Mouse (Mus musculus) heart, postnatal 36 days (tissue): ENCODE measurements at regions not wholly inside any gene's neighbourhood (a gene's known extent, or its start where the extent isn't known, plus 50 kb on each side); places are given as distances from the start of the nearest gene placed in this dataset.

Source experiments
- DNase-seq, 2 experiments: peaks; one replicate each; pipeline ENCODE4 v3.0.0; 2021 to 2022
- intact Hi-C: fragments of 180-260 bp; cut with DNase I; formaldehyde crosslinking; loops from one replicate; pipeline ENCODE4 v1.15.1; 2025

DNA sequence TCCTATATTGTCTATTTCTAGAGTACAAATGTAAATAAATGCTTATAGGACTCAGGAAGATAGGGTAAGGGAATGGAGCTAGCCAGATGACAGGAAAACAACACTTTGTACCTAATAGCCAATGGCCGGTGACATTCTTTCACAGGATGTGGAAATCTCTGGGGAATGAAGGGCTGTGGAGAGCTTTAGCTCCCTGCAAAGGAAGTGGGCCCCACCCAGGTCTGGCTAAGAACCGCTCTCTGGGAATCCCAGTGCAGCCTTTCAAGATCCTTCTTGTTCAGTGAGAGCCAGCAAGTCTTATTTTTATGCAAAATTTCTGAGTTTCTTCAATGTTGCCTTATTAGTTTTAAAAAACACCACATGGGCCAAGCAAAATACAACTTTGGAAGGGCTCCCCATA is 54.7 kb upstream of the Pappa2 start:
- peak; percentile 59 to 65 for DNase-seq
- intact Hi-C loops, result no loop called here

DNA sequence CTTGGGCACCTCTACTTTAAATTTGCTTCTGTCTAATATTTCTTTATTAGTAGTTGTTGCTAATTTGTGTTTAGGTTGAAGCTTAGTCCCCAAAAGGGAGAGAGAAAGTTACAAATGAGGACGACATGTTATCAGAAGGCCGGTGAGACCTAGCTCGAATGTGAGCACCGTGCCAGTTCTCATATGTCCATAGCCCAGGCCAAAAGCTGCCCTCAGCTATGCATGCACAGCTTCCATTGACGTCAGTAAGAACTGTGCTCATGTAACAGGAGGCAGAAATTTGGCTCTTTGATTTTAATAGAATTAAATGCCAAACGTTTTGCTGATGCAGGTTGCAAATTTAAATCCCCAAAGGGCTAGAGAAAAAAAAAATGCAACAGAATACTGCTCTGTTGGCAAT is 56.1 kb upstream of the Pappa2 start:
- no peak for DNase-seq
- intact Hi-C loops, result loop anchor here (2.0 kb wide), 1 partner anchor 28 kb away; no protein-coding TSS in a partner anchor

GRCm38 (mm10) chr1:159045870-159046385 is 65.6 kb upstream of the Pappa2 start:
- DNase-seq, result no peak
- intact Hi-C loops, result no loop called here

DNA sequence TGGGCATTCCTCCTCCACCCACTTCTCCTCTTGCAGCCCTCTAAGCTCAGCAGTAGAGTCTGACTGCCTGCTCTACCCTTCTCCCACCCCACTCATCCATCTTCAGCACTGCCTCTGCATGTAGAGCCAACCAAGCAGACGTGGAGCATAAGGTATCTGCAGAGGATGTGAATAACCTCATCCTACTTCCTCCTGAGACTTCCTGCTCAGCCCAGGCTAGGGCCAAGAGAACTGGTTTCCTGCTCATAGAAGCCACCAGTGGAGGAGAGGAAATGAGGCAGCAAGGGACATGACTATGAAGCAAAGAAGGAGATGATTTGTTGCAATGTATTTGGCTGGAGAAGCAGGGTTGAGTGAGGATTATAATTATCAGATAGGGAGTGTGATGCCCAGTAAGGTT is 84.7 kb upstream of the Pappa2 start:
- DNase-seq, result no peak
- intact Hi-C loops, result loop anchor here (2.0 kb wide), 1 partner anchor 28 kb away; no protein-coding TSS in a partner anchor

DNA sequence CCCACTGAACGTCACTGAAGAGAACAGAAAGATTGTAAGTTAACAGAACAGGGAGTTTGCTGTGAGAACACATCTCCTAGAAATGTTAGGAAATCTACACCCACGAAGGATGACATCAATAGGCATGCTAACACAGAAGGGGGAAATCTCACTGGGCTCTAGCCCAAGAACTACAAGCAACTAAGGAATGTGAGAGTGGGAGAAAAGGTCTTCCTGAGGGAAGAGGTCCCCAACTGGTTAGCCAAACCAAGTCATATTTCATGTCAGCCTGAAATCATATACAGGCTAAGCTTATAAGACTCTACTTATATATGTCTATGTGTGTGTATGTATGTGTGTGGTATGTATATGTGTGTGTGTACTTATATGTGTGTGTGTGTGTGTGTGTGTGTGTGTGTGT is 118.9 kb upstream of the Pappa2 start:
- no peak for DNase-seq
- intact Hi-C loops, result no loop called here

- DNase-seq, result no peak
- intact Hi-C loops, result no loop called here
Observed at GRCm38 (mm10) chr1:159122201-159122600, 109.9 kb upstream of the Cop1 start.

DNA sequence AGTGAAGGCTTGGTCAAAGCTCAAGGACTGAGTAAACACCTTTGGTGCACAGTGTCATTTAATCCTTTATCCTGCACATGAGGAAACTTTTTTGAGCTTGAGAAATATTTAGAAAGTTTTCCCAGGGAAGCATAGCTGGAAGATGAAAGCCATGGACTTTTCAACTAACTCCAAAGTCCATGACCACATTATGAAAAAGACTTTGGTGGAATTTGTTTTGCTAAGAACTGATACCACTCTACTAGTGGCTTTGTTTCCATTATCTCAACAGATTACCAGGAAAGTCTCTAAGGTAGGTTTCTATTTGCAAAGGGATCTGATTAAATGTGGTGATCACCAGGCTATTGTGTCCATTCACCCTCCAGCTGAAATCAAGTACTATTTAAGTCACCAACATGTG is 107.2 kb upstream of the Cop1 start:
- intact Hi-C loops, result no loop called here
- no peak for DNase-seq

DNA sequence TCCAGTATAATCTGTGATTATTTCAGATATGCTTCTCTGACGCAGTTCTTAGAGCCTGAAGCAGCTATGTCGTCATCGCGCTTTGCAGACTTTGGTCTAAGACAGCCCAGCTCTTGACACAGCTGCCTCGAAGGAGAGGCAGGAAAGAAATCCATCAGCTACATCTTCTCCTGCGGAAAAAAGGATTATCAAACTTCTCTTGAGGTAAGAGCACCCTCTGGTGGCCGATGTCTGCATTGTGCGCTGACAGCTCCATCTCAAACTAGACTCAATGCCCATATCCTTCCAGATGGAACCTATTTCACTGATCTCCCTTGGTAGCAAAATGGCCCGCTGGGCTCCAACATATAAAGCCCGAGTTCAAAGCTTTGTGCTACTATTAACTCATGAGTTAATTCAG is 96.8 kb upstream of the Cop1 start:
- DNase-seq, result peak; percentile 79 to 81
- intact Hi-C loops, result loop anchor here (1.0 kb wide), 4 partner anchors 182 to 465 kb away; no protein-coding TSS in a partner anchor

DNA sequence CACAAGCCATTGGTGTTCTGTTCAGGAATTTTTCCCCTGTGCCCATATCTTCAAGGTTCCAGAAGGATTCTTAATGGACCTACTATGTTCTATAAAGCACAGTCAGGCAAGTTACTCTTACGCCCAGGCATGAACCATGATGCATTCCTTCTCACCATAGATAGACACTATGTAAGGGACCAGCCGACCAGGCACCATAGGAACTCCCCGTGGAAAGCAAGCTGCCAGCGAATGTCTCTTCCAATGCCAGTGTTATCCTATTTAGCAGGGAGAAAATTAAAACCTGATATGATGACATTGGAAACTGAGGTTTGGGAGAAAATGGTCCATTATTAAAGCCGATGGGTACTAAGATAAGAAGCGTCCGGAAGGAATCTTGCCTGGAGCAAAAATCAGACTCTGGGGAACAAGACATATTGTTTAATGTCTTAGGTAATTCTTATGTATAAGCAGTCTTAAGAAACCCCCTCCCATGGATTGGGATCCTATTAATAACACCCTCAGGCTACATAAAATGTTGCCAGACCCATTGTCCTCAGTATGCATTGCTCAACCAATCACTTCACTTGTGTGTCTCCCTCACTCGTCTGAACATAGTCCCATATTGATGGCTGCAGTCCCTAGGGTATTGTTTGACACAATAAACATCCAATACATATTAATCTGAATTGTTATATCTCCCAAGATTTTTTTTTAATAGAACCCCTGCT is 84.2 kb upstream of the Cop1 start:
- no peak for DNase-seq
- intact Hi-C loops, result no loop called here

DNA sequence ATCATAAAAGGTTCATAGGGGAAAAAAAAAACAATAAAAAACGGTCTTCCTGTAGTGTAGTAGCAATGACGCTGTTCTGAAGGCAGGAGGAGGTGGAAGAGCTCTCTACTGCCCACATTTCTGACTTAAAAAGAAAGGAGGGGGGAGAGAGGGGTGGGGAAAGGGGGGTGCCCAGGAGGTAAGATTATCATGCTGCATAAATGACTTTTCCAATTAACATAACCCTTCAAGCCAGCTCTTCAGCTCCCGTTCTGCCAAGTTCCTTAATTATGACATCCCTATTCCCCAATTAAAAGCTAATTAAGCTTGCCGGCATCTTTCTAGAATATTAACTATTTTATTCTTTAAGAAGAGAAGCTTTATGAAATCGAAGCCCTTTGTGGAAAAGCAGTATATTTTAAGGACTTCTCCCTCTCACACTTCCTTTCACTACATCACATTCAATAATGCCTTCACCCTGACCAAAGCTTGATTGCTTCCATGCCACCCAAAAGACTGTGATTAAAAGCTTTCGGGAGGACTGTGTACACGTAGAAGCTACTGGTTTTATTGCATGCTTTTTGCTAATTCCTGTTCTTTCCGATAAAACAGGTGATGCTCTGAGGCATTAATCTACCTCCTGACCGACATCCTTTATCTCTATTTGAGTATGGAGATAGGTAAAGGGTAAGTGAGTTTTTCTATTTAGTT is 83.5 kb upstream of the Cop1 start:
- DNase-seq, result no peak
- intact Hi-C loops, result no loop called here

- intact Hi-C loops, result no loop called here
- no peak for DNase-seq
Observed at GRCm38 (mm10) chr1:159149207-159149606, 82.9 kb upstream of the Cop1 start.

GRCm38 (mm10) chr1:159149721-159150120 is 82.4 kb upstream of the Cop1 start:
- intact Hi-C loops, result no loop called here
- DNase-seq, result no peak

DNA sequence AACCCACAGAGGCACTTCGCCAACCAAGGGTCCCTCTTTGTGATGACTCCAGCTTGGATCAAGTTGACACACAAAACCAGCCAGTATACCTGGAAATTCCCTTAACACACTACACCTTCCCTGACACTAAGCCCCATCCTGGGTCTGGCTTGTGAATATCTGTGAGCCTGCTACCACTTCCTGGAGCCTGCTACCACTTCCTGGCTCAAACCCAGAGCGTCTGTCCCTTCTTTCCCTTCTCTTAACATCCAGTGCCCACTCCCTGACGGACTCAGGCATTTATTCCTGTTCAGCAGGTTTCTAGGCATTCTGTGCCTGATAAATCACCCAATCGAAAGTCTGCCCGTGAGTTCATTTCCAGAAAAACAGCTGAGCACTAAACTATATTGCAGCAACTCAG is 81.8 kb upstream of the Cop1 start:
- intact Hi-C loops, result no loop called here
- no peak for DNase-seq

DNA sequence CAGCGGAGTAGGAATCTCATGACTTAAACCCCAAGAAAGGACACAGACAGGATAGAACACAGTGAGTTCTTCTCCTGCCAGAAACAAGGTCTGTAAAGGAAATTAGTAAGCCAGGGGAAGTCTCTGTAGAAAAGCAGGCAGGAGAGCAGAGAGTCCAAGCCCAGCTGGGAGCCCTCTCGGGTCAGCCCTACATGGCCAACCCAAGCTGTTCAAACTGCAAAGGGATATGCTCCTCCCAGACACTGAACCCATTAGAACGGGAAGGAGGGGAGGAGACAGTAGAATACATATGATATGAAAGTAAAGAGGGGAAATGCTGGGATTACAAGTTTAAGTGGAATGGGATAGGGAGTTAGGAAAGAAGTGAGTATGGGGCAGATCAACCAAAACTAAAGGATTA is 75.7 kb upstream of the Cop1 start:
- DNase-seq, result no peak
- intact Hi-C loops, result no loop called here

GRCm38 (mm10) chr1:159160035-159160960 is 71.8 kb upstream of the Cop1 start:
- intact Hi-C loops, result no loop called here
- no peak for DNase-seq

GRCm38 (mm10) chr1:159163113-159163885 is 68.8 kb upstream of the Cop1 start:
- DNase-seq, result peak; percentile 36 to 42
- intact Hi-C loops, result no loop called here

- intact Hi-C loops, result no loop called here
- no peak for DNase-seq
Observed at GRCm38 (mm10) chr1:159182031-159182430, 50.1 kb upstream of the Cop1 start.
